Mouse (Mus musculus) neural tube, postnatal 0 days (tissue): ENCODE results near the gene Ccr2. TPM values are rescaled to one million over a fixed set of nuclear protein-coding genes. Genes with fewer than 3 reads are reported as not detected.

ENCODE experiments used
- polyA plus RNA-seq: library from polyadenylated mRNA; unstranded; fragments of >200 nt; fragmentation: Nextera tagmentation; extraction: Ambion mirVana; gene quantifications from 2 replicates; pipeline ENCODE4 v1.2.1, GENCODE M21; 2015

Ccr2 gene
- polyA plus RNA-seq = 0.10 and 0.17 TPM in 2 replicates

GRCm38 (mm10) chr9:124101723-124102122, at the start of gene Ccr2:
Gene Ccr2, plus strand, starts transcription at chr9:124101950.

GRCm38 (mm10) chr9:124121387-124122184, 19.8 kb downstream of the Ccr2 start, which contains the start of gene Ccr5:
Gene Ccr5, plus strand, starts transcription at chr9:124121543.

Other genes starting within 250 kb of the Ccr2 start
- gene Xcr1, start 239.9 kb upstream of the Ccr2 start, polyA plus RNA-seq = 0.03 and 0.06 TPM in 2 replicates
- gene Ccr1, start 133.3 kb upstream of the Ccr2 start, polyA plus RNA-seq = 0.76 and 1.7 TPM in 2 replicates
- not detected in 2 replicates for gene Ccr1l1, start 123.5 kb upstream of the Ccr2 start, polyA plus RNA-seq
- gene Ccr3, start 80.0 kb upstream of the Ccr2 start, polyA plus RNA-seq = 0.04 TPM in 1 of 2 replicates, not detected in the other
- gene Ccr5, start 19.6 kb downstream of the Ccr2 start, polyA plus RNA-seq = 1.7 and 2.1 TPM in 2 replicates
- 11.0 and 11.4 TPM in 2 replicates for gene 2010315B03Rik, start 210.7 kb downstream of the Ccr2 start, polyA plus RNA-seq